Mouse (Mus musculus) adrenal gland, adult (tissue): ENCODE measurements around the gene Dcaf12.

Experiments used
- DNase-seq, 2 experiments: peaks; one replicate each; pipeline ENCODE4 v3.0.0; 2022 to 2023; ENCODE audit warnings: low spot score in 1 of 2; ENCODE audit not compliant: inconsistent age in 2 of 2

Dcaf12 gene

DNA sequence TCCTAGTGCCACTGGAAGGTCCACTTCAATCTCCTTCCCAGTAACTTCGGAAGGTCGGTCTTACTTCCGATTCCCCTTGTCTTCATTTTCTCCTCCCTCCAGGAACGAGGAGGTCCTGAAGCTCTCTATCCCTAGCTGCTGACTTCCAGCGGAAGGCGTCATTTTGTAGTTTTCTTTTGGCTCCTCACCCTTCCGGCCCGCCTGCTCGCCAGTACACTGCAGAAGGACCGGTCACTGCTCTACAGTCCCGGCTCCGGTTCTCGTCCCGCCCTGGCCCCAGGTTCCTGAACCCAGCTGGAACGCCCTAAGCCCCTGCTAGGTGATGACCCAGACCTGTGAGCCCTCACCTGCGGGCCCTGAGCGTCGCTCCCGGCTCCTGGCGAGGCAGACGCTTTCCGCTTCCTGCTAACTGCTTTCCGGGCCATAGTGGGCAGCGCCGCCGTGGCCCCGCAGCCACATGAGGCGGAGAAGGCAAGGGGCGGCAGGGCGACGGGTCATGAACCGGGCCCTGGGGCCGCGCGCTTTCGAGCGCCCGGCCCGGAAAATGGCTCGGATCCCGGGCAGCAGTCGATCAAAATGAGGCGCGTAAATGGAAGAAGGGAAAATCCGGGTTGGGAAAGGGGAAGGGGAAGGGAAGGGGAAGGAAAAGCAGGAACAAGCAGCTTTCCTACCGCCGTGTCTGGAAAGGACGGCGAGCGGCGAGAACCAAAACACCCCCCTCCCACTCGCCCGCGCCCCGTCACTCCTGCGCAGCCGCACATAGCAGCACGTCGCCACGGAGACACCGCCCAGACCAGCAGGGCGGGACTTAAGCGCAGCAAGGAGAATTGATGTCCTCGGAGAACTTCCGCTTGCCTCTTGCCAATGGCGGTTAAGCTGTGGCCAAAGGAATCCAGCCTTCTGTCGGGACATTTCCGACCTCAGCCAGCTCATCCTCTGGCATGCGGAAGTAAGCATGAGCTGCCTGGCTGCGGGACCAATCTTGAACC lies at the start of gene Dcaf12:
Dcaf12 (minus strand) TSS at position 749 of the 989 bp plus-strand sequence.
- DNase-seq = peak; percentile 97 to 98

DNA sequence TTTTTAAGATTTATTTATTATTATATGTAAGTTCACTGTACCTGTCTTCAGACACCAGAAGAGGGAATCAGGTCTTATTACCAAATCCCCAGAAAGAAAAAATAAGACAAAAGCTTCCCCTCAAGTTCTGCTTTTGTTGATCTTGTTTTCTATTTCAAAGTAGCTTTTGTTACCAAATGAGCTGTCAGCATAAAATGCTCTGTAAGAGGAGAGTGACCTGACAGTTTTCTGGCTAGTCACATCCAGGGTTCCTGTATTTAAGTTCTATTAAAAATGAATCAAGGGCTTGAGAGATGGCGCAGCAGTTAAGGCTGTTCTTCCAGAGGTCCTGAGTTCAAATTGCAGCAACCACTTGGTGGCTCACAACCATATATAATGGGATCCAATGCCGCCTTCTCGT lies 46.4 kb upstream of the Dcaf12 start:
- DNase-seq = no peak

DNA sequence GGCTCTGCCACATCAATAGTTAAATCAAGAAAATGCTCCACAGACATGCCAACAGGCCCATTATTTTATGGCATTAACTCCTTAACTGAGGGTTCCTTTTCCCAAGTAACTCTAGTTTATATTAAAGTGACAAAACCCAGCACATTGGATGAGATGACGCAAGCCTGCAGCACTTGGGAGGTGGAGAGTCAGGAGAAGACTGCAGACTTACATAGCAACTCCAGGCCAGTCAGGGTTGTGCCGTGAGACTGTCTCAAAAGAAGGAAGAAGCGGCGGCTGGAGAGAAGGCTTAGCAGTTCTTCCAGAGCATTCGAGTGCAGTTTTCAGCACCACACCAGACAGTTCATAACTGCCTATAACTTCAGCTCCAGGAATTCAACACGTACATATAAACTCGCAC lies 44.7 kb upstream of the Dcaf12 start:
- no peak for DNase-seq

DNA sequence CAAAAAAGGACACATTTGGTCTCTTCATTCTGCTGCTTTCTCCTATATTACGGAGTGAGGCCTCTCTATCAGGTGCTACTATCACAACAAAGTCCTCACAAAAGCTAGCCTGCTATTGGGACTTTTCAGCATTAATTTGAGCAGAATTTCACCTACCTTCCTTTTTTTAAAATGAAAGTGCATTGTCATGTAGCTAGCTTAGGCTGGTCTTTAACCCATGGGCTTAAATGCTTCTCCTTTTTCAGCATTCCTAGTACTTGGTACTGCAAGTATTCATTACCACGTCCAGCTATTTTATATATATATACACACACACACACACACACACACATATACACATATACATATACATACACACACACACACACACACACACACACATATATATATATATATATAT lies 44.0 kb upstream of the Dcaf12 start:
- no peak for DNase-seq

DNA sequence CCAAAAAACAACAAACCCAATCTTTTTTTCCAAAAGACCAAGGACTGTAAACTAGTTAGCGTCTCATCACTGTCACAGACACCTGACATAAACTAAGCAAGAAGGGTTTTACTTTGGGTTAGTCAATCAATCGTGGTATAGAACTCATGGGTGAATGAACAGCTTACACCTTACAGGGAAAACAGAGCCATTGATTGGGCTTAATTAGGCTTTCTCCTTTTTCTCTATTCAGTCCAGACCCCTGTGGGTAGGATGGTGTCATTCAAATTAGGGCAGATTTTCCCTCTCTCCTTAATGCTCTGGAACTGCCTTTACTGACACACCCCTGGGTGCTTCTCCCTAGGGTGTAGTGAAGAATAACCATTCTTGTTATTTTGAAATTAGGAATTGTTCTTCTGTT lies 42.5 kb upstream of the Dcaf12 start:
- no peak for DNase-seq

DNA sequence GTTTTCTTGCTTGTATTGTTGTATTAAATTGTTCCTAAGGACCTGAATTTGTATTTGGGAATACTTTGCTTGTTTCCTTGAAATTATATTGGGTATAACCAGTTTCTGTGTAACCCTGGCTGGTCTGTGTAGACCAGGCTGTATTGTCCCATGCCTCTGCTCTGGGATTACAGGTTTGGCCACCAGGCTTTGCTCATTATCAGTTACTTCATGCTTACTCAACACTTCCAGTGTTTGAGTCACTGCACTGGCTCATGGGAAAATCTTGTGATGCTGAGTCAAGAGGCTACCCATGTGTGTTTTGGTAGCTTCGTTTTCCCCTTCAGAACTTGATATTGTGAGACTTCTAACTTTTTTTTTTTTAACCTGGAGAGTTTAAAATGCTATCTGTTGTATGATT lies 38.6 kb upstream of the Dcaf12 start:
- peak in 1 of 2 experiments; percentile 40 for DNase-seq

DNA sequence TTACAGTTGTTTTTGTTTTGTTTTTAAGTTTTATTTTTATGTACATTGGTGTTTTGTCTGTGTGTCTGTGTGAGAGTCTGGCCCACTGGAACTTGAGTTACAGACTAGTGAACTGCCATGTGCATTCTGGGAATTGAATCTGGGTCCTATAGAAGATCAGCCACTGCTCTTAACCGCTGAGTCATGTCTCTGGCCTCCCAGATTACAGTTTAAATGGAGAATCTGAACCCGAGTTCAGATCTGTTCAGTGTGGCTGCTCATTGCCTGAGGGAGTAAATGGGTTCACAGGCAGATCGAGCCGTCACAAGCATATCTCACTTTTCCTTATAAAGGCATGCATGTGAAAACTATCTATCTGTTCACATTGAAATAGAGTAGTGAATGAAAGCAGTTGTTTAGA lies 38.1 kb upstream of the Dcaf12 start:
- no peak for DNase-seq

DNA sequence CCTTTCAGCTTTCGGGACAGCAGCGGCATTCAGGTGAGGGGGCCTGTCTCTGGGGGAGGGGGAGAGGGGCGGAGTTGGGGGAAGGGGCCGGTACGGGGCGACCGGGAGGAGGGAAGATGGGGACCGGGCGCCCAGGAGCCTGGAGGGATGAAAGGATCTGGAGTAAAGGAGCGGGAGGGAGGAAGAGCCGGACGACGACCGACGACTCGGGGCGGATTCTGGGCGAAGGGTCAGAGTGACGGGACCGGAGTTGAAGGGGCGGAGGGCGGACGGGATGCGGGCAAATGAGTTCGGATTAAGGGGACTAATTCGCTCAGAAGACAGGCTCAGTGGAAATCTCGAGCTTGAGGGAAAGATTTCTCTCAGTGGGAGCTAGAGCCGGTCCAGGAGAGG lies 34.5 kb upstream of the Dcaf12 start:
- no peak for DNase-seq

DNA sequence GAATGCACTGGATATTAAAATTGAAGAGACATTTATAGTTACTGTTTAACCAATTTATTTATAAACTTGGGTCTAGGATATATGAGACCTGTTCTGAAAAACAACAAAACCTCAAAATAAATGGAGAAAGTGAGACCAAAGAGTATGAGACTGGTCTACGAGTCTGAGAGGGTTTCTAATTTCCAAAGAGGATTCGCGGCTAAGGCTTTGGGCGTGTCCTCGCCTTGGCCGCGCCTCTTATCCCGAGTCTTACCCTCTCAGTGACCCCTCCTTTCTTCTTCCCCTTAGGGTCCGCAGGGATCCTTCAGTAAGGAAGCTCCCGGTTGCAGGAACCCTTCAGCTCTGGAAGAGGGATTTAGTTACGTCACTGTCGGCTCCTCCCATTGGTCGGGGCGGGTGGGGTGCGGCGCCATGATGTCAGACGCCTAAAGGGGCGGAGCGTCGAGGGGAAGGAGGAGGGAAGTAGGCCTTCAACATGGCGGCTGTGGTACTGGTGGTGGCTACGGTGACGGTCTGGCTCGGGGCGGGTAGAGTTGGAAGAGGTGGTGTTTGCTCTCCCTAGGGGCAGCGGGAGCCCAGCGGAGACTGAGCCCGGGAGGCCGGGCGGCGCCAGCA lies 34.0 kb upstream of the Dcaf12 start, which contains the start of gene Ubap1:
Ubap1 (plus strand) TSS at position 413 of the 615 bp plus-strand sequence.
- DNase-seq = peak; percentile 95 to 98

DNA sequence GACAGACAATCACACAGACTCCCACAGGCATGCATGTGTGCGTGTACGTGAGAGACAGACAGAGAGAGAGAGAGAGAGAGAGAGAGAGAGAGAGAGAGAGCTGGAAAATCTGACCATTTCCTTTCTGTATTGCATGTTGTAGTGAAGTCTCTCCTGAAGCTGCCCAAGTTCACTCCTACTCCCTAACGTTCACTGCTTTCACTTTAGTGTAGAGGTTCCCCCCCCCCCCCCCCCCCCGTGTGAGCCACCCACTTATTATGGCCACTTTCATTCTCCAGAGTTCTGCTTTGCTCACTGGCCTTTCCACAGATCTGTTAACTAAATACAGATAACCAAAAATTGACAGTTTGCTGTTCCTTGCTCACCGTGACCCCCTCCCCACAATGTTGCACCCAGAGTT lies 33.1 kb upstream of the Dcaf12 start:
- peak in 1 of 2 experiments; percentile 15 for DNase-seq

DNA sequence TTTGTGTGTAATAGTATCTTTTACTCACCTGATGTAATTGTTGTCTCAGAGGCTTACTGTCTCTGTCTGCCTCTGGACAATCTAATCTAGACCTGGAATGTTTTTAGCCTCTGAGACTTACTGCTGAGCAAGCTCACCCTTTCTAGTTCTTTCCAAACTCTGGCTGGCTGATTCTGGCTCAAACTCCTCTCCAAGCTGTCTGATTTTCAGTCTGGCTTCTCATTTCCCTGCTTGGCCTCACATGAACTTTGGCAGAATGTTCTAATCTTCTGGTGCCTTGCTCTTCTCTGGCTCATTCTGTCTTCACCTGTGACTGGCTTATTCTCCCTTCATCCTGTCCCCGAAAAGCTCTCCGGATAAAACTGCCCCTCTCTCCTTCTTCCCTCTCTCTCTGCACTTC lies 31.3 kb upstream of the Dcaf12 start:
- DNase-seq = no peak

DNA sequence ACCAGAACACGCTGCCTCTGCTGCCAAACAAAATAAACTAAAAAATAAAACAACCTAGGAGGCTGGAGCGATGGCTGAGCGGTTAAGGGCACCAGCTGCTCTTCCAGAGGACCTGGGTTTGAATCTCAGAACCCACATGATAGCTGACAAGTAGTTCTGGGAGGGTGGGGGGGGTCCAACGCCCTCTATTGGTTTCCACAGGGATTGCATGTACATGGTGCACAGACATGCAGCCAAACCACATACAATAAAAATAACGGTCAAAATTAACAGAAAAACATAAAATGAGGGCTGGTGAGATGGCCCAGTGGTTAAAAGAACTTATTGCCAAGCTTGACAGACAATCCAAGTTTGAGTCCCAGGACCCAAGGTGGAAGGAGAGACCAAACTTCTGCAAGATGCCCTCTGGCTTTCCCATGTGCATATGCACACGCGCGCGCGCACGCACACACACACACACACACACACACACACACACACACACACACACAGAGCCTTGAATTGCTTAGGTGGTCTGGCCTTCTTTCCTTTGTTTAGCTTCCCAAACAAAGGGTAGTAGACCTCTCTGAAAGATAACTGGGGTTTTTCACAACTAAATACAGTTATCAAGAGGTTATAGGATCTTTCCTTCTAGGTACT lies 26.3 kb upstream of the Dcaf12 start:
- no peak for DNase-seq

DNA sequence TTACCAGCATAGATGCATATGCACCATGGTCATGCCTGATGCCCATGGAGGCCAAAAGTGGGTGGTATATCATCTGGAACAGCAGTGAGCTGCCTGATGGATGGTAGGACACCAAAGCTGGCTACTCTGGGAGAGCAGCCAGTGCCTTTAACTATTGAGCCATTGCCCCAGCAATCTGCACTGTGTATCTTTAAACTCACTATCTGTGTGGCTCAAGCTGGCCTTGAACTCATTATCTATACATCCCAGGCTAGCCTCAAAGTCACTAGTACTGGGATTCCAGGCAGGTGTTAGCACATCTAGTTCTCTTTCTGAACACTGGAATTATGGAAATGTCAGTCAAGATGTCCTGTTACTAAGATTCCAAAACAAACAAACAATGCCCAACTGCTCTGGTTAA lies 21.9 kb upstream of the Dcaf12 start:
- DNase-seq = no peak

DNA sequence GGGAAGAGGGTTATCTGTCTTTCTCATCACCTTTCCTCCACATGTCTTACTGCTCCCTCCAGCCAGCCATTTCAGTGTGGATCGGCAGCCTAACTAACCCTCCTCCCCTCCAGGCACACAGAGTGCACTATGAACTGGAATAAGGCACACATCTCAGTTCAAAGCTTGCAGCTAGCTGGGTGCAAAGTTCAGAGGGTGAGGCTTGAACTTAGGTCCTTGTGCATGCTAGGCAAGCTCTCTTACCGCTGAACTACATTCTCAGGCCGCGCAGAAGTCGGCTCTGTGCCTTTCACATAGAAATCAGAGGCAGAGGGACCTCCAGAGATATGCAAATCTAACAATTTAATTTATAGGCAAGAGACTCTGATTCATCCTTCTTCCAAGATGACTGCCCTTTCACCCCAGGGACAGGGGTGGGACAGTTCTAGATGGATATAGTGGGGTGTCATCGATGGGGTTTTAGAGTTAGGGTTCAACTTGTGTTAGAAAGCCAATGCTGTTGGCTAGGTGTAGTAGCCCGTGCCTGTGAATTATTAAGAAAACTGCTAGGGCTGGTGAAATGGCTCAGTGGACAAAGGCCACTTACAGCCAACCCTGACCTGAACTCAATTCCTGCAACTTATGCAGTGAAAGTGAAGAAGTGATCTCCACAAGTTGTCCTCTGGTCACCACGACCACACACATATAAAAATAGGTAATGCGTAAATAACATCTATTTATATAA lies 17.2 kb upstream of the Dcaf12 start:
- no peak for DNase-seq

DNA sequence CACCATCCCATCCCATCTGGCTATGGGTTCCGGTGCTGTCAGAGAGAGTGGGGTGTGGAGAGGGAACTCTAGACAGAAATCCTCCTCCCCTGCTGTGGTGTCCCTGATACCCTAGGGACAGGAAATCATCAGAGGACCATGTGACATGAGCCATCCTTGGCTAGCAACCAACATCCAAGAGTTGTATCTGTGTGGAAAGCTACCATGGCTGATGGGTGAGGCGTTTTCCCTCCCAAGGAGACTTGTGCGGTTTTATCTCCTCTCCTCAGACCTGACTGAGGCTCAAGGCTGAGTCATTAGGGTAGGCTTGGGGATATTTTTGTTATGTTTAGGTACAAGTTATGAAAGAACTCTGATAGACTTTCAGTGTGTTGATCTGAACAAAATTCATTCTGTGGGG lies 16.4 kb upstream of the Dcaf12 start:
- no peak for DNase-seq

DNA sequence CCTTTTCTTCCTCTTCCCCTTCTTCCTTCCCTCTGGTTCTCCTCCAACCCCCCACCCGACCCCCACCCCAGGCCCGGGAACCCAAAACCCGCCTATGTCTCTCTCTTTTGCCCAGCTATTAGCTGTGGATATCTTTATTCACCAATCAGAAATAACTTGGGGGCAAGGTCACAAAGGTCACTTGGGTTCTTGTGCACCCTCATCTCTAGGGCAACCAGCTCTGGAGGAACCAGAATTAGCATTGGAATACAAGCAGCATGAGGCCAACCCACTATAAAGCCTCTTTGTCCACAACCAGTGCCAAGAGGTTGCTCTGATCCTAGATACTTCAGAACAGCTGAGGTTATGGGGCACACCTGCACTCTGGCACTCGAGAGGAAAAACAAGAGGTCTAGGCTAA lies 14.8 kb upstream of the Dcaf12 start:
- no peak for DNase-seq

DNA sequence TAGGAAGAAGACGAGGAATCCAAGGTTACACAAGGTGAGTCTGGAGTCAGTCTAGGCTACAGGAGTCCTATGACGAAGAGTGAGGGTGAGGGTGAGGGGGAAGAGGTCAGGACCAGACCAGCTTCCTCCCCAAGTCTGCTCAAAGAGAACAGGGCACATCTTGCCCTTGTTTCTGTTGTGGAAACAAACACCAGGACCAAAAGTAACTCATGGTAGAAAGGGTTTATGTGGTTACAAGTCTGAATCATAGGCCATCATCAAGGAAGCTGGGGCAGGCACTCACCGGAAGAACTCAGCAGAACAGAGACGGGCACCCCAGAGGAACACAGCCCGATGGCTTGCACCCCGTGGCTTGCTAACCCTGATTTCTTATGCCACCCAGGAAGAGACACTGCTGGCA lies 12.2 kb upstream of the Dcaf12 start:
- DNase-seq = no peak

DNA sequence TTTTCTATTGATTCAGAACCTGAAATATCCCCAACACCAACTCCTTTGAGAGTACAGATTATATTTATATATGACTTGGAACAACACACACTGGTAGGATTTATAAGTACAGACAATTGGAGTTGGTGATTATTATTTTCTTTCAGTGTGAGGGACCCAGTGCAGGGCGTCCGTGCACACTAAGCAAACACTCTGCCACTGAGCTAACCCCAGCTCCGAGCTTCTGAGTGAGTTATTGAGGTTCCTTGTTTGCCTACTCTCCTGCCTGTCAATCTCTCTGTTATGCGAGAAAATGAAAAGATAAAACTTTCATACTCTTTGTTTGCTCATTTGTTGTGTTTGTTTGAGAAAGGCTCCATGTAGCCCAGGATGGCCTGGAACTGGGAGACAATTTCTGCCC lies 6.3 kb upstream of the Dcaf12 start:
- no peak for DNase-seq

DNA sequence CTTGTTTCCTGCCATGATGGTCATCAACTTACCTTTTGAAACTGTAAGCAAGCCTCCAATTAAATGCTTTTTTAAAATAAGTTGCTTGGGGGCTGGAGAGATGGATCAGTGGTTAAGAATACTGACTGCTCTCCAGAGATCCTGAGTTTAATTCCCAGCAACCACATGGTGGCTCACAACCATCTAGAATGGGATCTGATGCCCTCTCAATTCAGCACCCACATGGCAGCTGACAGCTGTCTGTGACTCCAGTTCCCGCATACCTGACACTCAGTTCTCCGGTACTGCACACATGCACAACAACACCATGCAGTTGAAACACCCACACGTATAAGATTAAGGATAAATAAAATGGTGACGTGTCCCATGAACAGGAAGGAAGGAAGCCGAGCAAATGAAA lies 3.6 kb upstream of the Dcaf12 start:
- DNase-seq = no peak

DNA sequence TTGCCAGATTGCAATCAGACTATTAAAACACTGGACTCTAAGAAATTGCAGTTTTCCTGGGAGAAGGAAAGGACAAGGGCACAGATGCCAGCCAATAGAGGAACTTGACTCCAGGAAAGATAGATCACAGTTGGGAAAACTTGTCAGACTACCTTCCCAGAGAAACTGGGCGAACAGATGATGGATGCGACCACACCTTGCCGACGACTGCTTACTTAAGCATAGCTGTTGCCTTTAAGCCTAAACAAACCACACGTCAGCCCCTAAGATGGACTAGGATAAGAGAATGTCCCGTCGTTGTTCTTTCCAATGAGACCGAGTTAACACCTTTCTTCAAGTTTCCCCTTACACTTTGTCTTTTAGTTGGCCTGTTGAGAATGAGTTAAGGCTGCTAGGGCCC lies 484 bp upstream of the Dcaf12 start:
- no peak for DNase-seq

DNA sequence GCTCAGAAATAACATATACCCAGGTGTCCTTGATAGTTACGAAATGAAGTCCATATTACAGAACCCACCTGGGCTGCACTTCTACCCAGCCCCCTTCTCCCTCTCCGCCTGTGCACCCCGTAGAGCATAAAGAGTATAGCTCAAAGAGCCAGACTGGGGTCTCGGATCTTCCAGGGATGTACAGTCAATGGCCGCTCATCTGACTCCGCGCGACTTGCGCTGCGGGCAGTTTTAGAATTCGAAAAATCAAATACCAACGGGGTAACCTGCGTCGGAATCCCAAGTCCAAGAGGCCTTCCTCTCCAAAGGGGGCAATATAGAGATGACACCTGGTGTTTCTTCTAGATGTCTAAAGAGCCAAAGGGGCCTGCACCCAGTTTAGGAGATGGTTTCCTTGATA lies 967 bp downstream of the Dcaf12 start:
- peak in 1 of 2 experiments; percentile 16 for DNase-seq
